Comparison of ENCODE assay signal across 8 mouse cellular contexts in genomic region chr7:116191138-116191537, GRCm38 (mm10).
DNase-seq lines count a peak whose midpoint lies in the region; ATAC-seq lines count a peak whose summit lies in the region.

No protein-coding gene starts in this region.

- H3K4me3 ChIP-seq in lung, embryonic 16.5 days (ENCODE audit: low read length), result no peak overlapping the region
- no peak overlapping the region for H3K4me3 ChIP-seq in stomach, embryonic 14.5 days (ENCODE audit: low read depth, low read length)

- no peaks in the 10 kb centered on the region for H3K36me3 ChIP-seq in lung, embryonic 16.5 days (ENCODE audit: control insufficient read depth, insufficient read depth, low read length)
- no peaks in the 10 kb centered on the region for H3K36me3 ChIP-seq in stomach, embryonic 14.5 days (ENCODE audit: control insufficient read depth, insufficient read depth, low read length)

- intact Hi-C loops in left cerebral cortex, postnatal 25 days (cut with DNase I), result no loop called here

- DNase-seq in lung, postnatal 25 days (ENCODE audit: low spot score), result no peak
- peak; percentile 54 for DNase-seq in fibroblast of lung, adult 2 months (ENCODE audit: low read depth)
- peak; percentile 51 to 90 for DNase-seq in left cerebral cortex, postnatal 25 days (ENCODE audit: low spot score in 2 of 2)
- no peak for DNase-seq in thymus, postnatal 4 days
- no peak for DNase-seq in urinary bladder, postnatal 10 days (ENCODE audit: low spot score)
- DNase-seq in ovary, postnatal 36 days (ENCODE audit: low spot score), result no peak

- WGBS in lung, embryonic 16.5 days, result 28% methylated on average over 3 of the region's 3 CpGs
- 28% methylated on average over 3 of the region's 3 CpGs for WGBS in stomach, embryonic 14.5 days

- ATAC-seq in lung, embryonic 16.5 days (ENCODE audit: low read depth), result peak; percentile 57
- peak; percentile 50; the same call in 1 of the 2 replicates for ATAC-seq in stomach, embryonic 14.5 days (ENCODE audit: insufficient number of reproducible peaks, insufficient read depth, low FRiP score, low read depth)

- H3K9me3 ChIP-seq in lung, embryonic 16.5 days (ENCODE audit: control insufficient read depth, low read length), result no peaks in the 10 kb centered on the region
- no peaks in the 10 kb centered on the region for H3K9me3 ChIP-seq in stomach, embryonic 14.5 days (ENCODE audit: control insufficient read depth, low read depth, low read length)

- H3K27me3 ChIP-seq in lung, embryonic 16.5 days (ENCODE audit: control insufficient read depth, insufficient read depth, low read depth, low read length), result no peaks in the 10 kb centered on the region
- no peaks in the 10 kb centered on the region for H3K27me3 ChIP-seq in stomach, embryonic 14.5 days (ENCODE audit: control insufficient read depth, insufficient read depth, low read length)

- H3K4me1 ChIP-seq in lung, embryonic 16.5 days (replicated peaks; ENCODE audit: control insufficient read depth, insufficient read depth, low read length), result peaks cover 13% of the 10 kb centered on the region
- peaks cover 11% of the 10 kb centered on the region for H3K4me1 ChIP-seq in stomach, embryonic 14.5 days (ENCODE audit: control insufficient read depth, insufficient read depth, low read length)

- H3K9ac ChIP-seq in lung, embryonic 16.5 days (ENCODE audit: low read length), result no peak overlapping the region
- no peak overlapping the region for H3K9ac ChIP-seq in stomach, embryonic 14.5 days (replicated peaks; ENCODE audit: low read depth, low read length)

- H3K27ac ChIP-seq in lung, embryonic 16.5 days (ENCODE audit: low read length), result 0 out of 2 replicates have a peak overlapping the region, but pooled peaks have one; percentile 5
- H3K27ac ChIP-seq in stomach, embryonic 14.5 days (ENCODE audit: low read length), result peak overlapping the region; percentile 15; the same call in 1 of the 2 replicates

- no peak overlapping the region for H3K4me2 ChIP-seq in lung, embryonic 16.5 days (ENCODE audit: low read depth, low read length)
- H3K4me2 ChIP-seq in stomach, embryonic 14.5 days (replicated peaks; ENCODE audit: low read depth, low read length), result no peak overlapping the region

Comparison
In these comparisons a context has a peak if more than half of its experiments do, and no peak if none do; other contexts are left out.
1. DNase-seq: peak in fibroblast of lung, adult 2 months (single experiment) and left cerebral cortex, postnatal 25 days (2 of 2); none in lung, postnatal 25 days (single experiment), thymus, postnatal 4 days (single experiment), urinary bladder, postnatal 10 days (single experiment) and ovary, postnatal 36 days (single experiment).